Mouse (Mus musculus) cerebellum, adult 2 months (tissue): ENCODE data around the gene Snrpd3. TPM values are rescaled to one million over a fixed set of nuclear protein-coding genes. Genes with fewer than 3 reads are reported as not detected.
"Not testable (repeated sequence)": the region's sequence is repeated elsewhere in the genome, so short reads cannot be mapped to it uniquely, and the experiment has no call there.

Source experiments
- DNase-seq, 2 experiments: peaks; one replicate each; pipeline ENCODE4 v3.0.0; 2021
- H3K27ac ChIP-seq: fragments of 200-500 bp; 2 replicates; pipeline ENCODE4 v1.5.1; 2012; ENCODE audit warnings: low read length, control low read depth, inconsistent platforms; ENCODE audit not compliant: insufficient read depth
- H3K27me3 ChIP-seq: fragments of 200-500 bp; 2 replicates; pipeline ENCODE4 v1.6.1; 2012; ENCODE audit warnings: inconsistent platforms, mild to moderate bottlenecking, low read length, moderate library complexity; ENCODE audit not compliant: control insufficient read depth, insufficient read depth
- H3K4me1 ChIP-seq: fragments of 200-500 bp; 2 replicates; pipeline ENCODE4 v1.6.1; 2011; ENCODE audit warnings: low read length; ENCODE audit not compliant: control insufficient read depth, insufficient read depth
- H3K4me3 ChIP-seq: fragments of 200-500 bp; replicated peaks from 2 replicates; pipeline ENCODE3; 2011; ENCODE audit warnings: mild to moderate bottlenecking, low read depth, low read length, control low read depth; ENCODE audit not compliant: insufficient read depth
- CTCF ChIP-seq: fragments of 200-500 bp; IDR thresholded peaks from 2 replicates; pipeline ENCODE4 v1.5.1; 2011; ENCODE audit warnings: low read depth, mild to moderate bottlenecking, control low read depth, low read length, moderate library complexity, borderline replicate concordance; ENCODE audit not compliant: insufficient read depth
- POLR2A ChIP-seq: fragments of 200-500 bp; IDR thresholded peaks from 2 replicates; pipeline ENCODE4 v1.6.1; 2011; ENCODE audit warnings: low read length, control low read depth, borderline replicate concordance; ENCODE audit not compliant: insufficient read depth
- WGBS: fragments of 180-500 bp; shearing (Covaris S2); methylation state at CpG from one replicate; pipeline ENCODE4 v1.1.7; 2018; 5-methylcytosine and 5-hydroxymethylcytosine counted together
- polyA plus RNA-seq: library from polyadenylated mRNA; depleted of rRNA; stranded (reverse); fragments of >200 nt; gene quantifications from 2 replicates; pipeline ENCODE4 v1.2.3, GENCODE M21; 2012; rRNA removed

Snrpd3 gene
- 57.8 and 59.5 TPM in 2 replicates for polyA plus RNA-seq

DNA sequence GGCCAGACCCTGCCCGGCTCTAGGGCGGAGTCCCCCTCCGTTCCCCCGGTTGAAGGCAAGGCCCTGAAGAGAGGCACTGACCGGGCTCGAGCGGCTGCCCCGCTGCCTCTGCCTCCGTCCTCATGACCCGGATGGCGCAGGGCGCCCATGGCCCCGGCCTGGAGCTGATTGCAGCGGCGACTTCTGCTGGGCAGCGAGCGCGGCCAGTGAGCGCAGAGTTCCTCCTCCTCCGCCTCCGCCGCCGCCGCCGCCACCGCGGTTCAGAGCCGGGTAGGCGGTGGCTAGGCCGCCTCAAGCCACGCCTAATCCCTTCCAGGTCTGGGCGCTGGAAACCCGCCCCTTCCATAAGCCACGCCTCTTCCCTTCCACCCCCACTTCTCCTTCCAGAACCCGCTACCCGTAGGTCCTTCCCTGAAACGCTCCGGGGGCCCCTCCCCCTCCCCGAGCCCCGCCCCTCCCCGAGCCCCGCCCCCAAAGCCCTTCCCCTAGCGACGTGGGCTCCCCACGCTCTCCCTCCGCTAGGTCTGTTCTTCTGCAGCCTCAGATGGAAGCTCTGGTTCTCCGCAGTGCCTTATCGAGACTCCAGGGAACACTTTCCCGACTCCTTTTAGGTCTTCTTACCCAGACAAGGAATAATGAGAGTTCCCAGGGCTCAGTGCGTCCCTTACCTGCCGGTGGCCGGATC, at the start of gene Snrpd3:
Gene Snrpd3, plus strand, starts transcription at position 479 of the 685 bp plus-strand sequence.
- TF ChIP-seq POLR2A: peak; percentile 73
- no peak for TF ChIP-seq CTCF
- Histone ChIP-seq H3K27me3 (no peaks in the 10 kb centered on the region), H3K4me1 (peaks cover 5% of the 10 kb centered on the region; the same call in 1 of the 2 replicates), H3K27ac (peak within 1 kb of the TSS; percentile 91), H3K4me3 (peak within 1 kb of the TSS; percentile 89)
- DNase-seq: peak; percentile 91 to 95
- 1% methylated on average over 44 of the region's 52 CpGs for WGBS

DNA sequence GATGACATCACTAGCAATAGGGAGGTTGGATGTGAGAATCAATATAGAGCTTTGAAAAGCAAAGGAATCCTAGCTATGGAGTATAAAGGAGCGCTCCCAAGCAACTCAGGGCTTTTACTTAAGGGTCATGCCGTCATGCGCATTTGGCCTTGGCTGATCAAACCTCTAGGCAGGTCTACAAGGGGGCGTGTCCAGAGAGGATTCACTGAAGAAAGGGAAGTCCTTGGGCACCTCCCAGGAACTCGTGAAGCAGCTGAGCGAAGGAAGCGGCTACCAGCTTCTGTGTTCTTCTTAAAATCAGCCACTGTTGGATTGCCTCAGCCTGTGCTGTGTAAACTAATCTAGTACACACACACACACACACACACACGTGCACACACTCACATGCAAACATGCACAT, 43.9 kb upstream of the Snrpd3 start:
- no peak overlapping the region for H3K4me3 ChIP-seq
- no peaks in the 10 kb centered on the region for H3K4me1 ChIP-seq
- TF ChIP-seq POLR2A (no peak), CTCF (no peak)
- no peak for DNase-seq
- no peaks in the 10 kb centered on the region for H3K27me3 ChIP-seq
- 82% methylated on average over 8 of the region's 8 CpGs for WGBS
- H3K27ac ChIP-seq: no peak overlapping the region

DNA sequence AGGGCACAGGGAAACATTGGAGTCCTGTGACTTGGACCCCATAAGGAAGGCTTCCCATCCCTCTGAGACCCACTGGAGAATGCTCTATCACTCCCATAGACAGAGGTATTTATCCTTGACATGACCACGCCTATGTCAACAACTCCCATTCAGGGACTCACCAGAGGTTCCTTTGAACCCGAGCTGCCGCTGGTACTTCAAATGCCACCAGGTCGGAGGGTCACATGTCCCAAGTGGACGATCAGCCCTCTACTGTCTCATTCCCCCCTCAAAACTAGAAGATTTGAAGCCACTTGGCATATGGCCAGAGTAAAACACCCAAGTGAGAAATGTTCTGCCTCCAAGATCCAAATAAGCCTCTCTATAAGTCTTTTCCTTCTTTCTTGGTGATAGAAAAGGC, 42.8 kb upstream of the Snrpd3 start:
- TF ChIP-seq CTCF (no peak), POLR2A (no peak)
- WGBS: 42% methylated on average over 5 of the region's 5 CpGs
- DNase-seq: no peak
- no peak overlapping the region for H3K27ac ChIP-seq
- H3K4me3 ChIP-seq: no peak overlapping the region
- no peaks in the 10 kb centered on the region for H3K27me3 ChIP-seq
- H3K4me1 ChIP-seq: no peaks in the 10 kb centered on the region

DNA sequence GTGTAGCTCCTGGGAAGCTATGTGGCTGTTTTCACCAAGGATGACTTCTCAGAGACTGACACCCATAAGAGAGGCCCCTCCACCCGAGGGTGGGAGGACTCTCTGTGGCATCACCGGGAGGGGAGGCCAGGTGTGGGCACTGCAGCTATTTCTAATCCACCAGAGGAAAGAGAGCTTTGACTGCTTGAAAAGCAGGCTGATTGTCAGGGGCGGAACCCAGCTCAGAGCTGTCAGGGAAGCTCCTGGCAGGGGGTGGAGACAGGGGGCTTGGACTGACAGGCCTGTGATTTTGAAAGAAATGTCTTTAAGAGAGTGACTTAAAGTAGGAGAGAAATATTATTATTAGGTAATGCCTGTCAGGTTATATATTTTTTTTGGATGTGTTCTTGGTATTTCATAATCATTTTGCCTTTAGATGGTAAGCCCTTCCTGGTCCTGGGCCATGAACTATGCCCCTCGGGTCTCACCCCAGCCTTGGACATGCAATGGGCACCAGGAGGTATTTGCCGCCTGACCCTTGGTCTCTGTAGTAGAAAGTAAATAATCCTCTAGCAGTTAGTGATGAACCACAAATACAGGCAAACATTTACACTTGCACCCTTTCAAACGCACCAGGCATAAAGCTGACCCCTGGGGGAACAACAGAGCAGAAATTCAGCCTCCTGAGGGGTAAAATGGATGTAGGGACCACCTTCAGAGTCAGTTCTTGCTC, 42.1 kb upstream of the Snrpd3 start:
- H3K27me3 ChIP-seq, DNase-seq, H3K4me3 ChIP-seq, H3K4me1 ChIP-seq, H3K27ac ChIP-seq: not testable (repeated sequence)
- 55% methylated on average over 5 of the region's 6 CpGs for WGBS

DNA sequence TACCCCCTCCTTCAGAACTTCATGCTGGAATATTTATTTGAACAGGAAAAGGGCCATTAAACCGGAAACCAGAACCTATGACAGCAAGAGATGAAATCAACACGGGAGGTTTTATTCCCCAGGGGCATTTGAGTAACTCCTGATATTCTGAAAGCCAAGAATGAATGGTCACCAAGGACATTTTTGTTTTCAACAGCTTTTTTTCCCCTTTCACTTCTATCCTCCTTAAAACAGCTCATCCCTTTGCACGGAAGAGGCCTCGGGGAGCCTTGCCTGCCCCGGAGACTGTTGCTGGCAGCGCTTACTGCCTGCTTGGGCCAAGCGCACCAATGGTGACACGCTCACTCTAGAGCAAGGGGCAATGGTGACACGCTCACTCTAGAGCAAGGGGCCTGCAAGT, 40.3 kb upstream of the Snrpd3 start:
- H3K4me1 ChIP-seq: no peaks in the 10 kb centered on the region
- no peaks in the 10 kb centered on the region for H3K27me3 ChIP-seq
- H3K27ac ChIP-seq: no peak overlapping the region
- no peak for TF ChIP-seq POLR2A
- TF ChIP-seq CTCF: no peak
- no peak for DNase-seq
- H3K4me3 ChIP-seq: no peak overlapping the region
- 45% methylated on average over 9 of the region's 9 CpGs for WGBS

DNA sequence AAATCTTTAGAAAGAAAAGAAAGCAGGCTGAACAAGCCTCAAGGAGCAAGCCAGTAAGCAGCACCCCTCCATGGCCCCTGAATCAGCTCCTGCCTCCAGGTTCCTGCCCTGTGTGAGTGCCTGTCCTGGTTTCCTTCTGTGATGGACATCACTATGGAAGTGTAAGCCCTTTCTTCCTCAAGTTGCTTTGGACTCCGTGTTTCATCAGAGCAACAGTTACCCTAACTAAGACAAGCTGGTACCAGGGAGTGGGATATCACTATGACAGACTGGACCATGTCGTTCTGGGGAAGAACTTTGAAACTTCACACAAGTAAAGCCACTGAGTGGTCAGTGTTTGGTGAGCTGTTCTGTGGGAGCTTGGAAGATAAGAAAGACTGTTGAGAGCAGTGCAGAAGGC, 37.4 kb upstream of the Snrpd3 start:
- no peak overlapping the region for H3K4me3 ChIP-seq
- TF ChIP-seq CTCF (no peak), POLR2A (no peak)

DNA sequence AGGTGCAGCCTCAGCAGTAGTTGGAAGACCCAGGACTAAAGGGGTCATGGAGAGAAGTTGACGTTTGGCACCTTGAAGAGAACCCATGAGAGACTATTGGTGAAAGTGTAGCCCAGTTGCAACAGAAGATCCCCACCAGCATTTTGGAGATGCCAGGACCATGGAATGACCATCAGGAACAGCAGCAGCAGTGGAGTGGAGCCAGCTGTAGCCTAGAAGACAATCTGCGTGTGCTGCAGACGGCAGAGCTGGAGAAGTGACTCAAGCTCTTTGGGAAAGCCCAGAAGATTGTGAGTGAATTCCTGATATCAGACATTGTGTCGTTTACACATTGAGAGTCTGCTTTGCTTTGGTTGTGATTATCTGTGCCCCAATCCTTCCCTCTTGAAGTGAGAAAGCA, 35.6 kb upstream of the Snrpd3 start:
- TF ChIP-seq CTCF: no peak
- no peak for TF ChIP-seq POLR2A
- H3K27ac ChIP-seq: no peak overlapping the region
- H3K27me3 ChIP-seq: no peaks in the 10 kb centered on the region
- H3K4me1 ChIP-seq: no peaks in the 10 kb centered on the region
- DNase-seq: no peak
- WGBS: 76% methylated on average over 4 of the region's 4 CpGs
- H3K4me3 ChIP-seq: no peak overlapping the region

More for the DNA sequence above, 37.4 kb upstream of the Snrpd3 start:
- Histone ChIP-seq H3K27me3 (no peaks in the 10 kb centered on the region), H3K27ac (no peak overlapping the region), H3K4me1 (no peaks in the 10 kb centered on the region)
- 84% methylated on average over 2 of the region's 2 CpGs for WGBS
- DNase-seq: no peak

DNA sequence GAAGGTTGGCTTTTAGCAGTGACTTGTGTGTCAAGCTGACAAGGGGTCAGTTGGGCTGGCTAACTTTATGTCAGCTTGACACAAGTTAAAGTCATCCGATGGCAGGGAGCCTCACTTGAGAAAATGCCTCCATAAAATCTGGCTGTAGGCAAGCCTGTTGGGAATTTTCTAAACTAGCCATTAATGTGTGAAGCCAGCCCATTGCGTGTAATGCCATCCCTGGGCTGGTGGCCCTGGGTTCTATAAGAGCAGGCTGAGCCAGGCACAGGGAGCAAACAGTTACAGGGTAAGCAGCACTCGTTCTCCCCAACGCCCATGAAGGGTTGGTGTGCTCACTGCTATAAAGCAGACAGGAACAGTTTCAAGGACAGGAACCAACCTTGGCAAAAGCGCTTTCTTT, 35.1 kb upstream of the Snrpd3 start:
- WGBS: 80% methylated on average over 5 of the region's 5 CpGs
- TF ChIP-seq CTCF: no peak
- TF ChIP-seq POLR2A: no peak

More for the DNA sequence above, 35.1 kb upstream of the Snrpd3 start:
- Histone ChIP-seq H3K4me1 (no peaks in the 10 kb centered on the region), H3K4me3 (no peak overlapping the region), H3K27me3 (no peaks in the 10 kb centered on the region), H3K27ac (no peak overlapping the region)
- DNase-seq: no peak
